ENCODE assay signal across 18 mouse cellular contexts in genomic region chr19:56929392-56929791, GRCm38 (mm10). TPM values are rescaled to one million over a fixed set of nuclear protein-coding genes. Genes with fewer than 3 reads are reported as not detected.
DNase-seq lines count a peak whose midpoint lies in the region; ATAC-seq and TF ChIP-seq lines count a peak whose summit lies in the region.
"Had no signal": no experiment of that assay in that cellular context is flagged by ENCODE, and none has a peak within 500 bp of the region (broad histone marks: within the 10 kb centered on the region; RNA-seq: fewer than 3 reads in every experiment).

No protein-coding gene starts in this region.

- no peaks in the 10 kb centered on the region for H3K9me3 ChIP-seq in limb, embryonic 14.5 days (ENCODE audit: control insufficient read depth, low read length)
- H3K9me3 ChIP-seq in limb, embryonic 10.5 days (replicated peaks): no peaks in the 10 kb centered on the region
- H3K9me3 ChIP-seq in stomach, postnatal 0 days (ENCODE audit: control insufficient read depth, low read length): no peaks in the 10 kb centered on the region
- H3K9me3 ChIP-seq: forebrain, embryonic 12.5 days; G1E; hindbrain, embryonic 10.5 days; kidney, embryonic 15.5 days; liver, embryonic 13.5 days; midbrain, embryonic 13.5 days had no signal

- H3K27me3 ChIP-seq in limb, embryonic 14.5 days (ENCODE audit: control insufficient read depth, insufficient read depth, low read length): no peaks in the 10 kb centered on the region
- peaks cover 5% of the 10 kb centered on the region; the same call in 1 of the 2 replicates for H3K27me3 ChIP-seq in limb, embryonic 10.5 days (ENCODE audit: low read depth, poor library complexity, severe bottlenecking)
- H3K27me3 ChIP-seq in stomach, postnatal 0 days (ENCODE audit: control insufficient read depth, insufficient read depth, low read length): no peaks in the 10 kb centered on the region
- H3K27me3 ChIP-seq: forebrain, embryonic 12.5 days; kidney, embryonic 15.5 days; liver, embryonic 13.5 days; midbrain, embryonic 13.5 days had no signal

- no peak overlapping the region for H3K9ac ChIP-seq in limb, embryonic 14.5 days (ENCODE audit: low read depth, low read length, severe bottlenecking)
- no peak overlapping the region for H3K9ac ChIP-seq in stomach, postnatal 0 days (ENCODE audit: low read length)
- H3K9ac ChIP-seq: forebrain, embryonic 12.5 days; kidney, embryonic 15.5 days; liver, embryonic 13.5 days; midbrain, embryonic 13.5 days had no signal

- TF ChIP-seq POLR2A in limb, embryonic 14.5 days (IDR thresholded peaks at IDR 0.05; ENCODE audit: borderline replicate concordance, extremely low read depth, insufficient read depth, insufficient read length): no peak

- H3K4me2 ChIP-seq in limb, embryonic 14.5 days (replicated peaks; ENCODE audit: low read depth, low read length, severe bottlenecking): no peak overlapping the region
- H3K4me2 ChIP-seq in stomach, postnatal 0 days (replicated peaks; ENCODE audit: low read depth): no peak overlapping the region
- H3K4me2 ChIP-seq: forebrain, embryonic 12.5 days; kidney, embryonic 15.5 days; liver, embryonic 13.5 days; midbrain, embryonic 13.5 days had no signal

- intact Hi-C loops in gastrocnemius, adult 2 months (cut with DNase I): loop anchor here (10.0 kb wide), 1 partner anchor 205 kb away; no protein-coding TSS in a partner anchor

- H3K27ac ChIP-seq in gastrocnemius, adult 2 months: peak overlapping the region; percentile 58
- H3K27ac ChIP-seq in limb, embryonic 14.5 days (replicated peaks; ENCODE audit: low read depth, low read length): no peak overlapping the region
- H3K27ac ChIP-seq in limb, embryonic 10.5 days: no peak overlapping the region
- H3K27ac ChIP-seq in stomach, postnatal 0 days (replicated peaks): no peak overlapping the region
- H3K27ac ChIP-seq: forebrain, embryonic 12.5 days; hindbrain, embryonic 10.5 days; kidney, embryonic 15.5 days; layer of hippocampus, adult 2 months; liver, embryonic 13.5 days; midbrain, embryonic 13.5 days had no signal

- 68% methylated on average over 3 of the region's 3 CpGs for WGBS in limb, embryonic 14.5 days
- WGBS in limb, embryonic 10.5 days: 89% methylated on average over 3 of the region's 3 CpGs
- 54% methylated on average over 3 of the region's 3 CpGs for WGBS in stomach, postnatal 0 days

- H3K36me3 ChIP-seq in limb, embryonic 14.5 days (ENCODE audit: control insufficient read depth, insufficient read depth, low read length): no peaks in the 10 kb centered on the region
- H3K36me3 ChIP-seq in limb, embryonic 10.5 days: no peaks in the 10 kb centered on the region
- 0 out of 2 replicates have a peak, but pooled peaks cover 2% of the 10 kb centered on the region for H3K36me3 ChIP-seq in stomach, postnatal 0 days (ENCODE audit: control insufficient read depth, insufficient read depth, low read length)
- H3K36me3 ChIP-seq: forebrain, embryonic 12.5 days; G1E; hindbrain, embryonic 10.5 days; kidney, embryonic 15.5 days; liver, embryonic 13.5 days; midbrain, embryonic 13.5 days had no signal

- TF ChIP-seq CTCF in gastrocnemius, adult 2 months (IDR thresholded peaks at IDR 0.05): no peak
- no peak for TF ChIP-seq CTCF in stomach, postnatal 0 days (IDR thresholded peaks at IDR 0.05; ENCODE audit: low read depth)

- ATAC-seq in limb, embryonic 14.5 days (ENCODE audit: low FRiP score, low read depth): no peak
- ATAC-seq in stomach, postnatal 0 days (ENCODE audit: low FRiP score, low TSS enrichment): no peak
- no peak for ATAC-seq in inflammation-experienced regulatory T-cells, adult 6 months
- ATAC-seq: midbrain, embryonic 13.5 days had no signal

- no peak overlapping the region for H3K4me3 ChIP-seq in gastrocnemius, adult 2 months
- H3K4me3 ChIP-seq in limb, embryonic 14.5 days (replicated peaks; ENCODE audit: low read length): no peak overlapping the region
- no peak overlapping the region for H3K4me3 ChIP-seq in limb, embryonic 10.5 days
- H3K4me3 ChIP-seq in stomach, postnatal 0 days (ENCODE audit: low read depth, low read length): no peak overlapping the region
- H3K4me3 ChIP-seq: forebrain, embryonic 12.5 days; hindbrain, embryonic 10.5 days; kidney, embryonic 15.5 days; layer of hippocampus, adult 2 months; liver, embryonic 13.5 days; midbrain, embryonic 13.5 days had no signal

- peak; percentile 41 for DNase-seq in gastrocnemius, adult 2 months
- DNase-seq in gastrocnemius, adult 8-10 months (ENCODE audit: low spot score in 2 of 2): no peak
- DNase-seq in limb, embryonic 14.5 days (ENCODE audit: low spot score): peak; percentile 35
- no peak for DNase-seq in limb, embryonic 10.5 days (ENCODE audit: low spot score)
- peak; percentile 72 for DNase-seq in 3T3-L1 (ENCODE audit: low read depth, low spot score)
- peak; percentile 53 for DNase-seq in brain, adult 2 months (ENCODE audit: low read depth, low spot score)
- no peak for DNase-seq in stomach, postnatal 0 days (ENCODE audit: low spot score)
- DNase-seq: embryo, embryonic 11 days; liver, embryonic 13.5 days; thymus, postnatal 4 days had no signal

- peaks cover 7% of the 10 kb centered on the region; the same call in 1 of the 2 replicates for H3K4me1 ChIP-seq in limb, embryonic 14.5 days (ENCODE audit: control insufficient read depth, insufficient read depth, low read length)
- H3K4me1 ChIP-seq in limb, embryonic 10.5 days: no peaks in the 10 kb centered on the region
- H3K4me1 ChIP-seq in stomach, postnatal 0 days (replicated peaks; ENCODE audit: control insufficient read depth, insufficient read depth): no peaks in the 10 kb centered on the region
- H3K4me1 ChIP-seq: forebrain, embryonic 12.5 days; hindbrain, embryonic 10.5 days; liver, embryonic 13.5 days; midbrain, embryonic 13.5 days had no signal

- no peak for TF ChIP-seq EP300 in stomach, postnatal 0 days (optimal IDR thresholded peaks at IDR 0.05)

RNA-seq across cellular contexts. Expression of gene Vwa2, which starts 55.3 kb away (rescaled TPM):
- total RNA-seq in gastrocnemius, adult 2 months (2021): not detected
- not detected for total RNA-seq in gastrocnemius, adult 8-10 months (2022)
- 5.9 and 6.4 TPM in 2 replicates for polyA plus RNA-seq in limb, embryonic 14.5 days (2012; rRNA removed)
- 4.3 and 5.6 TPM in 2 replicates for polyA plus RNA-seq in limb, embryonic 14.5 days (2014; fragmentation: Nextera tagmentation; extraction: Ambion mirVana)
- 3.7 and 4.9 TPM in 2 replicates for polyA plus RNA-seq in limb, embryonic 10.5 days (2016; fragmentation: Nextera tagmentation; extraction: Ambion mirVana)
- polyA plus RNA-seq in stomach, postnatal 0 days (2015; fragmentation: Nextera tagmentation; extraction: Ambion mirVana): 0.99 and 1.0 TPM in 2 replicates
- not detected for polyA plus RNA-seq in inflammation-experienced regulatory T-cells, adult 6 months (2017; shearing (Covaris generic))
- total RNA-seq: G1E; layer of hippocampus, adult 2 months; megakaryocyte progenitor cell, adult 5-6 weeks had no signal
- polyA plus RNA-seq: G1E; liver, embryonic 13.5 days had no signal

Comparison
In these comparisons a context has a peak if more than half of its experiments do, and no peak if none do; other contexts are left out.
1. DNase-seq: peak in gastrocnemius, adult 2 months (single experiment), limb, embryonic 14.5 days (single experiment), 3T3-L1 (single experiment) and brain, adult 2 months (single experiment); none in gastrocnemius, adult 8-10 months (0 of 2), limb, embryonic 10.5 days (single experiment) and stomach, postnatal 0 days (single experiment).